Mouse (Mus musculus): Measurements from ENCODE around the gene Thbs4.
A peak's percentile ranks its signal among the peaks of the same experiment; 100 is the strongest.

The Thbs4 gene

DNA sequence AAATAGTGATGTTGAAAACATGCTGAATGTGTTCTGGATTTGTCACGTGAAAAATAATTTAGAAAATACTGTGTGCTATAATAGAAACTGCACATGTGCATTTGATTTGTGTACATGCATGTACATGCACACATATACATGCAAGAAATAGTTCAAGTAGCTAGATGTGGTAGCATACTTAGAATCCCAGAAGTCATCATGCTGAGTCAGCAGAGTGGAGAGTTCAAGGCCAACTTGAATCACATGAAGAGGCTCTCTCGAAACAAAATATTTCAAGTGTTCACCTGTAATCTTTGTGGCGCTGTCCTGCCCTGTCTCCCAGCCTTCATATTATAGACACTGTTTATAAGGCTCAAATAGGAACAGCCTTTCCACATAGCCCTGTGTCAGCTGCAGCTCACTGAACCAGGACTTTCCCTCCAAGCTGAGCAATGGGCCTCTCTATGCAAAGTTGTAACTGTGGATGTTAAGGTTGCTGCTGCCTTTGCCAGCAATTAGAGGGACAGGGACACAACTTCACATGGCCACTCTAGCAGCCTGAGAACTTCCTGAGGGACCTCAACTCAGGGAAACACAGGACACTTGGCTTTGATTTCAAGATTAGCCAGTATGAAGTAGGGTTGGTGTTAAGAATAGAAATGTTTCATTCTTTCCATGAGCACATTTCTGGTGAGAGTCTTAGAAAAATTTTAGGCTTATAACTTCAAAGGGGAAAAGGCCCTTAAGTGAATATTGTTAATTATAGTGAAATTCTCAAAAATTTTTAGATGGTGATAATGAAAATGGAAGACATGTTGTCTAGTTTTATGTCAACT, 76.6 kb downstream of the Thbs4 start:
- DNase-seq (ENCODE audit: low spot score), result no peak

DNA sequence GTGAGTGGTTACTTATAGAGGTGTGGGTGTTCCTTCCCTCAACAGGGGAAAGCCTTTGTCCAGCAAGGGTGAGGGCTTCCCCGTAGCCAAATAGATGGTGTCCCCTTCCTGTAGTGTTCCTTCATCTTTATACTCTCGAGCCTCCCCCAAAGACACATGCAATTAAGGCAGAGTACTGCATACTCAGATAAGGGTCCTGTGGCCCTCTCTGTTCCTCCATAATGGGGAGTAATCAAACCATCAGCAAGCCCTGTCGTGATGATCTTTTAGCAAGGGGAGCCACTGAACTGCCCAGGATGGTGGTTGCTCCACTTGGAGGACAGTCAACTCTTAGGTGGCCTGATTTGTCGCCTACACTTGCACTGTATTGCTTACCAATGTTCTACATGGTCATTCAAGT, 82.0 kb downstream of the Thbs4 start:
- no peak for DNase-seq (ENCODE audit: low spot score)

DNA sequence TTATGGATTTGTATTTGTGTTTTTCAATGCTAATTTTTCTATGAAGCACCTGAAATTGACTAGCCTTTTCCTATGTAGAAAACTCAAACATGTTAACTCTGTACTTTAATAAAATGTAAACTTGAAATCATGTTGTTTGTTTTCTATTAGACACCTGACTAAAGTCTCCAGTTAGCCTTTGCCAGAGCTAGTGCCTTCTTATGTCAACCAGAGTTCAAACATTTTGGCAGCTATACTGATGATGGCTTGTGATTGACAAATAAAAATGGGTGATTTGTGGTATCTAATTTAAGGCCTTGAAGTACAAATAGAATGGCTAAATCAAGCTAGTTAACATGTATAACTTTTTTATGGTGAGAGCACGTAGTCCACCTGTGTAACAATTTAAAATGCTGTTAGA, 82.8 kb downstream of the Thbs4 start:
- DNase-seq (ENCODE audit: low spot score), result no peak

DNA sequence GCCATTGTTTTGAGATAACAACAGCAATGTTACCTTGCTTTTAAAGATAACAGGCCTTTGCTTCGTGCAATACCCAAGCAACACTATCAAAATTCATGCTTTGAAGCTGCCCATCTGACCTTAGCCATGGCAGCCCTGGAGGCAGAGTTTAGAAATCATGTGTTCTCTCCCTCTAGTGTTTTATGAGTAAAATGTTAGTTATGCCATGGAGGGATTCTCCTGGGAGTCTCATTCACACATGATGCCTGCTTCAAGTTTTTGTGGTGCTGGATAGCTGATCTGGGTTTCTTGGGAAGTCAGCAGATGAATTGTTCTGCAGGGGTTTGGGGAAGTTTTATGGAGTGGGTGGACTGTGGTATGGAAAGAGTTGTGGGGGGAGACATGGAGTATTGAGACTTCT, 84.3 kb downstream of the Thbs4 start:
- no peak for DNase-seq (ENCODE audit: low spot score)

DNA sequence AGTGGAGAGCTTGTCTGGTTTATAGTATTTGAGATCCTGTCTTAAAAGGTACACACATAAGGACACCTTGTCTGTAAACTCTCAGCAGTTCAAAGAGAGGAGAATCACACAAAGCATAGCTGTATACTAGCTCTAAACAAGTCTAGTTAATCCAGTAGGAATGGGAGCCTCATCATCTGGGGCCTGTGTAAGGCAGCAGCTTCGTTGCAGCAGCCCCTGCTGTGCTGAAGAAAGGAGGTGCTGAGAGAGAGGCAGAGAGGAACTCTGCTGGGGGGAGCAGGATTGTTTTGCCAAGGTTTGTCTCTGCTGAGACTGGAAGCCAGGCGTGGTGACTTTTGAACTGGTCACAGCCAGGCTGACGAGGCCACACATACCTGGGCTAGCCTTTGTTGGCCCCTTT, 85.1 kb downstream of the Thbs4 start:
- no peak for DNase-seq (ENCODE audit: low spot score)

DNA sequence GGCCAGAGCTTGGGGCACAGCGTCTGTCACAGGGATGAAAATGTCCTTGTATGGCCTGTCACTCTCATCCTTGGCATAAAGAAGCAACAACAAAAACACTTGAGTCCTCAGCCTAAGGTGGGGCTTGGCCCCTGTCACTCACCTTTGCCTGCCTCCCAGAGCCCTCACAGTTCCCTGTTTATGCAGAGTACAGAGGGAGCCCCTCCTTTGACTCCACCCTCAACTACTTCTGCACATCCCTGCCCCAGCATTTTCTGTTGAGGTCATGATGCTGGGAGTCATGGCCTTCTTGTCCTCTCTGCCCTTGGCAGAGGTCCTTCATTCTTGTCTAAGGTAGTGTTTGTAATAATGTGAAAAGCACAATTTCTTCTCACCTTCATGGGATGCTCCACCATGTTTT, 86.2 kb downstream of the Thbs4 start:
- no peak for DNase-seq (ENCODE audit: low spot score)

DNA sequence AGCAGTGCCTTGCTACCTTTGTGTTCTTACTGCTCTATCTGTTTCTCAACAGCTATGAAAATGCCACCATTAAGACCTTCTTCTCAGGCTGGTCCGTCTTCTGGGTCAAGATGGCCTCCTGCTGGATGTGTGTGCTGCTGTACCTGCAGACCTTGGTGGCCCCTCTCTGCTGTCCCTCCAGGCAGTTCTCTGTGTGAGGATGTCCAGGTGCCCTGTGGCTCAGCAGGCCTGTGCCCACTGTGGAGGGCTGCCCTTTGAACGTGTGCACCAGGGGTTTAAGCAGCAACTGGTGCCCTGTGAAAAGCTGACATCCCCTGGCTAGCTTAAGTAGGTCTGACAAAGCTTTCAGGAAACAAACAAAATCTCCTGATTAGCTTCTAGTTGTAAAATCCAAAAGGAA, 86.7 kb downstream of the Thbs4 start:
- no peak for DNase-seq (ENCODE audit: low spot score)

DNA sequence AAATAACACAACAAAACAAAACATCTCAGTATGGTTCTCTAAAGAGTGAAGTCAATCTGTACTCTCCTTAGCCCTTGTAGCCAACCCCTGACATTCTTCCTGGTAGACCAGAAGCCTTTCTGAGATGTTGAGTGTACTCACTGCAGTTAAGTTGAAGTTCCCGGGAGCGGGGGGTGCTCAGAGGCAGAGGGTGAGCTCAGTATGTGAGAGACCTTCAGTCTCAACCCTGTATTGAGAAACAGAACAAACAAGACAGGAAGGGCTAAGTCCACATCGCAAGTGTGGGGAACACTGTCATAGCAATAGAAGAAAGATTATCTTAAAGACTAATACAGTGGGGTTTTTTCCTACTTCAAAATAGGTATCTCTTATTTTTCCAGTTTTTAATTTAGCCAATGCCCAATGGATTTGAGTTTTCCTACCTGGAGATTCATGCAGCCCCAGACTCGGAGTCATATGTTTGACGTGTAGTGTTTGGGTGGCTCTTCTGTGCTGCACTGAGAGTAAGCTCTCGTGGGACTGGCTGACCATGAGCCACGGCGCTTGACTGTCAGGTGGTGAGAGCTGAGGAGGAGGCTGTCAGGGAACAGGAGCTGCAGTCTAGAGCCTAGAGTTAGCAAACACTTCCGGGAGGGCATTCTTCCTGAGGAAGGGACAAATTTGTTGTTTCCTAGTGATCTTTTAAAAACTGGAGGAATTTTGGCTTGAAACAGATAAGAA, 88.1 kb downstream of the Thbs4 start:
- no peak for DNase-seq (ENCODE audit: low spot score)

DNA sequence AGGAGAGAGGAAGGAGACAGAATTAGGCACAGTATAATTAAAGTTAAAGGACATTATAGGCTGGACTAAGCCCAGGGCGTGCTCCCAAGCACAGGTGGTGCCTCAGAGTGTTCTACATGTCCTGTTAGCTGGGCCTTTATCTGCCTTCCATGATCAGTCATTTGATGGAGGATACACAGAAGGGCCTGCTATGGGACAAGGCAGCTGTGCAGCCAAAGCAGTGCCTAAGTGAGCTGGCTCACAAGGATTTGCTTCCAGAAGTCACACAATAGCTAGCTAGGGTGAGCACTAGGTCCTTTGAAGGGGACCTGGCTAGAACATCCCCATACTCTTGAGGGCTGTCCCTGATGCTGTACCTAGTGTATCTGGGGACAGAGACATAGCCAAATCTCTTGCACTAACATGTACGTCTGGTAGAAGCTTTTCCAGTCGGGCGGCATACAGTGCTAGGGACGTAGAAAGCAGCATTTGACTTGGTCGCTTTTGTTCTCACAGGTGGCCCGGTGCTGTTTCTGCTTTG, 89.5 kb downstream of the Thbs4 start:
- DNase-seq (ENCODE audit: low spot score), result no peak

DNA sequence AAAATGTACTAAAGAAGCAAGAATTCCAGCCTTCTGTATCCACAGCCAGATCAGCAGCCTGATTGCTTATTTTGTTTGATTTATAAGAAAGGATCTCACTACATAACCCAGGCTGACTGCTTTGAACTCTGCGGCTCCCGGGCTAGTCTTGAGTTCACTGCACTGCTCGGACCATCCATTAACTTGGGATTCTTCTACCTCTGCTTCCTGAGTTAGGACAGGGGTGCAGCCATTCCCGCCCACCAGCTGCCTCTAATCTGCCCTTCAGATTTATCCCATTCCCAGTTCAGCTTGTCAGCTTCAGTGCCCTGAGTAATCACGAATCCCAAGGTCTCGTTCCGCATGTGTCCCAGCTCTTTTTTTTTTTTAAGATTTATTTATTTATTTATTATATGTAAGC, 90.4 kb downstream of the Thbs4 start:
- DNase-seq (ENCODE audit: low spot score), result peak; percentile 11

DNA sequence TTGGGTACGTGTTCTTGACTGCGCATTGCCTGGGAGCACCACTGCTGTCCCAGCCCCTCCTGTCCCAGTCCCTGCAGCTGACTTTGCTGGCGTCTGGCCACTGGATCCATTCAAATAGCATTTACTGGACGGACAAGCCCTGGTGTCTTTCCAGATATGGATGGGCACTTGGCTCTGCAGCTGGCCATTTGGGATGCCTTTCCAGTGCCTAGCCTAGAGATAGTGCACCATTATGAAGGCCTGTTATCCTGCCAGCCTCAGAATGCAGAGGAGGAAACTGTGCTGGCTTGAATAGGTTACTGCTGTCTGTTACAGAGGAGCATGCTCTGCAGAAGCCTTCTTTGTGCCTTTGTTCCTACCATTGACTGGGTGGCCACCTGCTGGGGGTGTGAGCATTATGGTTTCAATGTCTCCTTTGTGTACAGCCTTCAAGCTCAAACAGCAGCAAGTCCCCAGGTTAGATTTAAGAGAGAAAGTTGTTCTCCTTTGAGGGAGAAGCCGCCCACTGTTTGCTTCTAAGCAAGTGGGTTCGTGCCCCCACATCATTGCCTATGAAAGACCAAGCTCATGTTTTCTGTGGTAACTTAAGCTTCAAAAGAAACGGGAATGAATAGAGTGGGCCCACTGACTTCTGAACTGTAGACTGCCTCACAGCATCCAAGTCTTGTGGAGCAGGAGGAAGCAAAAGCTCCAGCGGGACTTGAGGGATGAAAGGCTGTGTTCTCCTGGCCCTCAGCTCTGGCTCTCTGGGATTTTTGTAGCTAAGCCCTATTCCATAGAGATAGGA, 91.2 kb downstream of the Thbs4 start:
- no peak for DNase-seq (ENCODE audit: low spot score)

DNA sequence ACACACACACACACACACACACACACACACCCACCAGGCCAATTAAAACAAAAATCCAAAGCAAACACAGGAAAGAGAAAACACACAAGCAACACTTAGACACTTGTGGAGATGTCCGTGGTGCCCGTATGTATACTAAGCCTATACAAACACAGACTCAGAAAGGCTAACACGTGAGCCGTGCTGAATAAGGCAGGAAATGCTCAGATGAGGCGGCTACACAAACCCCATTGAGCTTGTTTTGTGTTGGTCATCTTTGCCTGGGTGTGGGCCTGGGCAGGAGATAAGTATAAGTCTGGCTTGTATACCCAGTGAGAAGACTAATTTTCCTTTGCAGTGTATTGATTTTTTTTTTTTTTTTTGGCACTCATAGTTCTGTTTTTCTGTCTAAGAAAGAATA, 92.6 kb downstream of the Thbs4 start:
- no peak for DNase-seq (ENCODE audit: low spot score)
